Mouse (Mus musculus) heart, embryonic 13.5 days (tissue): ENCODE measurements at regions not wholly inside any gene's neighbourhood (a gene's known extent, or its start where the extent isn't known, plus 50 kb on each side); places are given as distances from the start of the nearest gene placed in this dataset.

ENCODE experiments used
- ATAC-seq: fragments of 200-750 bp; cut with Nextera tagmentation; 2 replicates; pipeline ENCODE4 v1.8.0; 2017; ENCODE audit warnings: moderate TSS enrichment; ENCODE audit not compliant: insufficient number of reproducible peaks, low FRiP score, low TSS enrichment; ENCODE audit errors: extremely low read depth
- H3K27ac ChIP-seq: fragments of 300-500 bp; sonication (generic); replicated peaks from 2 replicates; pipeline ENCODE4 v1.5.1; 2015; ENCODE audit warnings: moderate library complexity, mild to moderate bottlenecking, inconsistent platforms
- H3K27me3 ChIP-seq: fragments of 300-500 bp; sonication (generic); replicated peaks from 2 replicates; pipeline ENCODE4 v1.6.1; 2015; ENCODE audit warnings: mild to moderate bottlenecking, inconsistent platforms
- H3K36me3 ChIP-seq: fragments of 300-500 bp; sonication (generic); 2 replicates; pipeline ENCODE4 v1.6.1; 2015; ENCODE audit warnings: mild to moderate bottlenecking, inconsistent platforms
- H3K4me1 ChIP-seq: fragments of 300-500 bp; sonication (generic); 2 replicates; pipeline ENCODE4 v1.6.1; 2015; ENCODE audit warnings: inconsistent platforms
- H3K4me2 ChIP-seq: fragments of 300-500 bp; sonication (generic); 2 replicates; pipeline ENCODE4 v1.6.1; 2015; ENCODE audit warnings: inconsistent platforms, mild to moderate bottlenecking, moderate library complexity
- H3K4me3 ChIP-seq: fragments of 300-500 bp; sonication (generic); 2 replicates; pipeline ENCODE4 v1.5.1; 2015; ENCODE audit warnings: moderate library complexity, mild to moderate bottlenecking, inconsistent platforms
- H3K9ac ChIP-seq: fragments of 300-500 bp; sonication (generic); 2 replicates; pipeline ENCODE4 v1.6.1; 2015; ENCODE audit warnings: inconsistent platforms, mild to moderate bottlenecking, moderate library complexity
- H3K9me3 ChIP-seq: fragments of 300-500 bp; sonication (generic); 2 replicates; pipeline ENCODE4 v1.6.1; 2016; ENCODE audit warnings: inconsistent platforms
- WGBS: fragments of 180-500 bp; shearing (Covaris S2); methylation state at CpG from one replicate; pipeline ENCODE4 v1.1.7; 2015; ENCODE audit warnings: mixed read lengths; 5-methylcytosine and 5-hydroxymethylcytosine counted together

GRCm38 (mm10) chr2:117498565-117498964 lies 155.8 kb upstream of the Rasgrp1 start:
- 82% methylated on average over 5 of the region's 5 CpGs for WGBS
- ATAC-seq, result no peak
- Histone ChIP-seq H3K4me3 (no peak overlapping the region), H3K27me3 (no peaks in the 10 kb centered on the region), H3K9me3 (no peaks in the 10 kb centered on the region), H3K9ac (no peak overlapping the region), H3K27ac (no peak overlapping the region), H3K4me1 (no peaks in the 10 kb centered on the region), H3K4me2 (no peak overlapping the region), H3K36me3 (no peaks in the 10 kb centered on the region)

GRCm38 (mm10) chr2:117502611-117503010 lies 159.8 kb upstream of the Rasgrp1 start:
- Histone ChIP-seq H3K36me3 (no peaks in the 10 kb centered on the region), H3K4me2 (no peak overlapping the region), H3K27me3 (no peaks in the 10 kb centered on the region), H3K4me1 (no peaks in the 10 kb centered on the region), H3K27ac (no peak overlapping the region), H3K4me3 (no peak overlapping the region), H3K9ac (no peak overlapping the region), H3K9me3 (no peaks in the 10 kb centered on the region)
- no peak for ATAC-seq

- Histone ChIP-seq H3K9me3 (no peaks in the 10 kb centered on the region), H3K9ac (no peak overlapping the region), H3K27me3 (no peaks in the 10 kb centered on the region), H3K4me3 (no peak overlapping the region), H3K36me3 (no peaks in the 10 kb centered on the region), H3K4me2 (no peak overlapping the region), H3K27ac (no peak overlapping the region), H3K4me1 (0 out of 2 replicates have a peak, but pooled peaks cover 6% of the 10 kb centered on the region)
- 65% methylated on average over 3 of the region's 3 CpGs for WGBS
- ATAC-seq, result no peak
Measured at GRCm38 (mm10) chr2:117511737-117512136, 168.9 kb upstream of the Rasgrp1 start.

GRCm38 (mm10) chr2:117512551-117512950 lies 169.8 kb upstream of the Rasgrp1 start:
- 48% methylated on average over 9 of the region's 9 CpGs for WGBS
- H3K9ac ChIP-seq, result no peak overlapping the region
- 0 out of 2 replicates have a peak, but pooled peaks cover 6% of the 10 kb centered on the region for H3K4me1 ChIP-seq
- H3K27ac ChIP-seq, result no peak overlapping the region
- no peak for ATAC-seq
- no peak overlapping the region for H3K4me3 ChIP-seq
- H3K36me3 ChIP-seq, result no peaks in the 10 kb centered on the region
- no peaks in the 10 kb centered on the region for H3K9me3 ChIP-seq
- no peak overlapping the region for H3K4me2 ChIP-seq
- H3K27me3 ChIP-seq, result no peaks in the 10 kb centered on the region

GRCm38 (mm10) chr2:117524437-117524836 lies 181.6 kb upstream of the Rasgrp1 start:
- no peak overlapping the region for H3K4me2 ChIP-seq
- no peaks in the 10 kb centered on the region for H3K4me1 ChIP-seq
- no peaks in the 10 kb centered on the region for H3K36me3 ChIP-seq
- H3K9me3 ChIP-seq, result no peaks in the 10 kb centered on the region
- H3K27me3 ChIP-seq, result no peaks in the 10 kb centered on the region
- 53% methylated on average over 5 of the region's 5 CpGs for WGBS
- no peak overlapping the region for H3K9ac ChIP-seq
- H3K4me3 ChIP-seq, result no peak overlapping the region
- H3K27ac ChIP-seq, result no peak overlapping the region
- ATAC-seq, result no peak

GRCm38 (mm10) chr2:117538865-117539264 lies 196.1 kb upstream of the Rasgrp1 start:
- H3K27me3 ChIP-seq, result peaks cover 4% of the 10 kb centered on the region
- 66% methylated on average over 5 of the region's 5 CpGs for WGBS
- ATAC-seq, result no peak
- H3K27ac ChIP-seq, result no peak overlapping the region
- no peak overlapping the region for H3K9ac ChIP-seq
- no peaks in the 10 kb centered on the region for H3K9me3 ChIP-seq
- H3K36me3 ChIP-seq, result no peaks in the 10 kb centered on the region
- H3K4me2 ChIP-seq, result no peak overlapping the region
- no peak overlapping the region for H3K4me3 ChIP-seq
- H3K4me1 ChIP-seq, result no peaks in the 10 kb centered on the region

GRCm38 (mm10) chr2:117539285-117539684 lies 196.5 kb upstream of the Rasgrp1 start:
- no peaks in the 10 kb centered on the region for H3K36me3 ChIP-seq
- H3K4me2 ChIP-seq, result no peak overlapping the region
- H3K9me3 ChIP-seq, result no peaks in the 10 kb centered on the region
- H3K27ac ChIP-seq, result no peak overlapping the region
- H3K4me3 ChIP-seq, result no peak overlapping the region
- no peaks in the 10 kb centered on the region for H3K4me1 ChIP-seq
- H3K9ac ChIP-seq, result no peak overlapping the region
- ATAC-seq, result no peak
- WGBS, result 66% methylated on average over 3 of the region's 3 CpGs
- peaks cover 4% of the 10 kb centered on the region for H3K27me3 ChIP-seq

- no peak overlapping the region for H3K4me3 ChIP-seq
- H3K4me2 ChIP-seq, result no peak overlapping the region
- no peak overlapping the region for H3K27ac ChIP-seq
- H3K9ac ChIP-seq, result no peak overlapping the region
- no peaks in the 10 kb centered on the region for H3K36me3 ChIP-seq
- no peaks in the 10 kb centered on the region for H3K9me3 ChIP-seq
- no peak for ATAC-seq
- H3K27me3 ChIP-seq, result peaks cover 4% of the 10 kb centered on the region
- 10% methylated on average over 6 of the region's 6 CpGs for WGBS
- H3K4me1 ChIP-seq, result 0 out of 2 replicates have a peak, but pooled peaks cover 4% of the 10 kb centered on the region
Measured at GRCm38 (mm10) chr2:117541471-117541870, 198.7 kb upstream of the Rasgrp1 start.

GRCm38 (mm10) chr2:117542298-117542697 lies 199.5 kb upstream of the Rasgrp1 start:
- Histone ChIP-seq H3K9ac (no peak overlapping the region), H3K27ac (no peak overlapping the region), H3K4me3 (no peak overlapping the region), H3K4me2 (no peak overlapping the region), H3K9me3 (no peaks in the 10 kb centered on the region), H3K36me3 (no peaks in the 10 kb centered on the region), H3K27me3 (peaks cover 4% of the 10 kb centered on the region), H3K4me1 (0 out of 2 replicates have a peak, but pooled peaks cover 4% of the 10 kb centered on the region)
- 54% methylated on average over 4 of the region's 4 CpGs for WGBS
- ATAC-seq, result no peak

GRCm38 (mm10) chr2:117543301-117543782 lies 200.5 kb upstream of the Rasgrp1 start:
- no peak for ATAC-seq
- WGBS, result 73% methylated on average over 7 of the region's 7 CpGs
- no peak overlapping the region for H3K4me2 ChIP-seq

GRCm38 (mm10) chr2:117548273-117548672 lies 205.5 kb upstream of the Rasgrp1 start:
- H3K27ac ChIP-seq, result no peak overlapping the region
- H3K9ac ChIP-seq, result no peak overlapping the region
- H3K27me3 ChIP-seq, result no peaks in the 10 kb centered on the region
- H3K4me3 ChIP-seq, result no peak overlapping the region
- peaks cover 19% of the 10 kb centered on the region for H3K4me1 ChIP-seq
- H3K36me3 ChIP-seq, result no peaks in the 10 kb centered on the region
- H3K4me2 ChIP-seq, result no peak overlapping the region
- 51% methylated on average over 4 of the region's 4 CpGs for WGBS
- ATAC-seq, result no peak
- H3K9me3 ChIP-seq, result no peaks in the 10 kb centered on the region

More at GRCm38 (mm10) chr2:117543301-117543782, 200.5 kb upstream of the Rasgrp1 start:
- Histone ChIP-seq H3K4me3 (no peak overlapping the region), H3K9ac (no peak overlapping the region), H3K36me3 (no peaks in the 10 kb centered on the region), H3K9me3 (no peaks in the 10 kb centered on the region), H3K27me3 (peaks cover 4% of the 10 kb centered on the region), H3K4me1 (peaks cover 9% of the 10 kb centered on the region), H3K27ac (no peak overlapping the region)

- Histone ChIP-seq H3K9me3 (no peaks in the 10 kb centered on the region), H3K4me1 (no peaks in the 10 kb centered on the region), H3K27me3 (no peaks in the 10 kb centered on the region), H3K9ac (no peak overlapping the region), H3K4me2 (no peak overlapping the region), H3K27ac (no peak overlapping the region), H3K36me3 (no peaks in the 10 kb centered on the region), H3K4me3 (no peak overlapping the region)
- 63% methylated on average over 2 of the region's 2 CpGs for WGBS
- no peak for ATAC-seq
Measured at GRCm38 (mm10) chr2:117556301-117556700, 213.5 kb upstream of the Rasgrp1 start.
